Mouse (Mus musculus) hindbrain, postnatal 0 days (tissue): ENCODE data around the gene Anxa4. TPM values are rescaled to one million over a fixed set of nuclear protein-coding genes. Genes with fewer than 3 reads are reported as not detected.
A peak's percentile ranks its signal among the peaks of the same experiment; 100 is the strongest.

Experiments
- ATAC-seq: fragments of 200-750 bp; cut with Nextera tagmentation; 2 replicates; pipeline ENCODE4 v1.8.0; 2017; ENCODE audit warnings: mild to moderate bottlenecking, moderate TSS enrichment, moderate library complexity
- DNase-seq: peaks from one replicate; pipeline ENCODE4 v3.0.0-alpha.2; 2015; ENCODE audit warnings: low spot score
- H3K27ac ChIP-seq: fragments of 300-500 bp; sonication (generic); 2 replicates; pipeline ENCODE4 v1.5.1; 2014; ENCODE audit warnings: mild to moderate bottlenecking
- H3K27me3 ChIP-seq: fragments of 300-500 bp; sonication (generic); 2 replicates; pipeline ENCODE4 v1.6.1; 2014; ENCODE audit warnings: low read length, mixed read lengths; ENCODE audit not compliant: insufficient read depth
- H3K36me3 ChIP-seq: fragments of 300-500 bp; sonication (generic); 2 replicates; pipeline ENCODE4 v1.6.1; 2014; ENCODE audit warnings: low read length, mixed read lengths; ENCODE audit not compliant: insufficient read depth
- H3K4me1 ChIP-seq: fragments of 300-500 bp; sonication (generic); 2 replicates; pipeline ENCODE4 v1.6.1; 2014; ENCODE audit warnings: antibody characterized with exemption, low read length, mixed read lengths; ENCODE audit not compliant: insufficient read depth
- H3K4me2 ChIP-seq: fragments of 300-500 bp; sonication (generic); 2 replicates; pipeline ENCODE4 v1.6.1; 2014; ENCODE audit warnings: low read depth, mild to moderate bottlenecking, low read length, moderate library complexity, mixed read lengths
- H3K4me3 ChIP-seq: fragments of 300-500 bp; sonication (generic); 2 replicates; pipeline ENCODE4 v1.5.1; 2014; ENCODE audit warnings: low read length
- H3K9ac ChIP-seq: fragments of 300-500 bp; sonication (generic); replicated peaks from 2 replicates; pipeline ENCODE4 v1.6.1; 2014; ENCODE audit warnings: mild to moderate bottlenecking, low read length, moderate library complexity, mixed read lengths
- H3K9me3 ChIP-seq: fragments of 300-500 bp; sonication (generic); 2 replicates; pipeline ENCODE4 v1.6.1; 2016; ENCODE audit warnings: low read length, mixed read lengths
- CTCF ChIP-seq: IDR thresholded peaks from 2 replicates; pipeline ENCODE4 v1.5.1; 2016; ENCODE audit warnings: antibody characterized with exemption, control low read depth, low read depth
- WGBS: fragments of 180-500 bp; shearing (Covaris S2); extraction: QIAGEN DNeasy Blood & Tissue Kit; methylation state at CpG from one replicate; pipeline ENCODE4 v1.1.7; 2014; 5-methylcytosine and 5-hydroxymethylcytosine counted together
- polyA plus RNA-seq: library from polyadenylated mRNA; unstranded; fragments of >200 nt; fragmentation: Nextera tagmentation; extraction: Ambion mirVana; gene quantifications from 2 replicates; pipeline ENCODE4 v1.2.1, GENCODE M21; 2015
- total RNA-seq: library from RNA; depleted of rRNA; stranded (reverse); fragments of >200 nt; gene quantifications from 2 replicates; pipeline ENCODE4 v1.2.3, GENCODE M21; 2014

Gene Anxa4
- total and polyA plus RNA-seq, 2 experiments from 2014 or later, result 2.1 to 6.4 TPM

GRCm38 (mm10) chr6:86804646-86805045 lies 11.3 kb upstream of the Anxa4 start:
- no peak for ATAC-seq
- no peak overlapping the region for H3K27ac ChIP-seq
- DNase-seq, result no peak
- no peaks in the 10 kb centered on the region for H3K36me3 ChIP-seq
- no peak overlapping the region for H3K4me3 ChIP-seq
- H3K4me1 ChIP-seq, result no peaks in the 10 kb centered on the region
- no peak overlapping the region for H3K4me2 ChIP-seq
- no peak for TF ChIP-seq CTCF
- no peak overlapping the region for H3K9ac ChIP-seq
- H3K27me3 ChIP-seq, result no peaks in the 10 kb centered on the region
- H3K9me3 ChIP-seq, result no peaks in the 10 kb centered on the region
- WGBS, result 79% methylated on average over 3 of the region's 3 CpGs

GRCm38 (mm10) chr6:86801431-86801830 lies 8.0 kb upstream of the Anxa4 start:
- H3K27ac ChIP-seq, result no peak overlapping the region
- no peaks in the 10 kb centered on the region for H3K36me3 ChIP-seq
- no peaks in the 10 kb centered on the region for H3K9me3 ChIP-seq
- H3K9ac ChIP-seq, result no peak overlapping the region
- no peak overlapping the region for H3K4me3 ChIP-seq
- no peak overlapping the region for H3K4me2 ChIP-seq
- TF ChIP-seq CTCF, result no peak
- WGBS, result 47% methylated on average over 11 of the region's 11 CpGs
- no peaks in the 10 kb centered on the region for H3K4me1 ChIP-seq
- no peak for ATAC-seq
- no peak for DNase-seq
- H3K27me3 ChIP-seq, result no peaks in the 10 kb centered on the region

- no peak for ATAC-seq
- Histone ChIP-seq H3K4me2 (no peak overlapping the region), H3K9ac (no peak overlapping the region), H3K36me3 (no peaks in the 10 kb centered on the region), H3K4me1 (no peaks in the 10 kb centered on the region), H3K27ac (no peak overlapping the region), H3K4me3 (no peak overlapping the region), H3K27me3 (no peaks in the 10 kb centered on the region), H3K9me3 (no peaks in the 10 kb centered on the region)
- 84% methylated on average over 3 of the region's 3 CpGs for WGBS
- no peak for DNase-seq
- no peak for TF ChIP-seq CTCF
Measured at GRCm38 (mm10) chr6:86800467-86800866, 7.1 kb upstream of the Anxa4 start.

- Histone ChIP-seq H3K9ac (no peak overlapping the region), H3K4me3 (no peak overlapping the region), H3K36me3 (no peaks in the 10 kb centered on the region), H3K4me1 (0 out of 2 replicates have a peak, but pooled peaks cover 5% of the 10 kb centered on the region), H3K27me3 (peaks cover 5% of the 10 kb centered on the region), H3K4me2 (no peak overlapping the region), H3K27ac (no peak overlapping the region), H3K9me3 (no peaks in the 10 kb centered on the region)
- 69% methylated on average over 4 of the region's 4 CpGs for WGBS
- TF ChIP-seq CTCF, result no peak
- DNase-seq (no peak), ATAC-seq (no peak)
Measured at GRCm38 (mm10) chr6:86797455-86797854, 4.1 kb upstream of the Anxa4 start.

- 0 out of 2 replicates have a peak, but pooled peaks cover 5% of the 10 kb centered on the region for H3K4me1 ChIP-seq
- peak; percentile 3 for DNase-seq
- no peaks in the 10 kb centered on the region for H3K9me3 ChIP-seq
- H3K27me3 ChIP-seq, result peaks cover 10% of the 10 kb centered on the region
- no peaks in the 10 kb centered on the region for H3K36me3 ChIP-seq
- TF ChIP-seq CTCF, result no peak
- WGBS, result 56% methylated on average over 5 of the region's 5 CpGs
- peak overlapping the region; percentile 44; the same call in 1 of the 2 replicates for H3K4me3 ChIP-seq
- peak overlapping the region; percentile 66 for H3K4me2 ChIP-seq
- ATAC-seq, result no peak
- H3K9ac ChIP-seq, result no peak overlapping the region
- no peak overlapping the region for H3K27ac ChIP-seq
Measured at GRCm38 (mm10) chr6:86793957-86794356, 573 bp upstream of the Anxa4 start.

- Histone ChIP-seq H3K9me3 (no peaks in the 10 kb centered on the region), H3K9ac (no peak overlapping the region), H3K27ac (no peak overlapping the region), H3K4me3 (no peak overlapping the region), H3K4me2 (no peak overlapping the region), H3K27me3 (peaks cover 10% of the 10 kb centered on the region), H3K4me1 (0 out of 2 replicates have a peak, but pooled peaks cover 5% of the 10 kb centered on the region), H3K36me3 (no peaks in the 10 kb centered on the region)
- TF ChIP-seq CTCF, result no peak
- no peak for DNase-seq
- no peak for ATAC-seq
- 82% methylated on average over 10 of the region's 10 CpGs for WGBS
Measured at GRCm38 (mm10) chr6:86790351-86790943, 2.9 kb downstream of the Anxa4 start.

GRCm38 (mm10) chr6:86788242-86788641 lies 5.1 kb downstream of the Anxa4 start:
- no peak for DNase-seq
- Histone ChIP-seq H3K36me3 (no peaks in the 10 kb centered on the region), H3K4me2 (no peak overlapping the region), H3K4me3 (no peak overlapping the region), H3K4me1 (0 out of 2 replicates have a peak, but pooled peaks cover 5% of the 10 kb centered on the region), H3K9me3 (no peaks in the 10 kb centered on the region), H3K27ac (no peak overlapping the region), H3K27me3 (peaks cover 10% of the 10 kb centered on the region), H3K9ac (no peak overlapping the region)
- no peak for TF ChIP-seq CTCF
- WGBS, result 92% methylated on average over 4 of the region's 4 CpGs
- ATAC-seq, result no peak
